Mouse (Mus musculus): ENCODE results near the gene Bicd2.

Bicd2 gene

DNA sequence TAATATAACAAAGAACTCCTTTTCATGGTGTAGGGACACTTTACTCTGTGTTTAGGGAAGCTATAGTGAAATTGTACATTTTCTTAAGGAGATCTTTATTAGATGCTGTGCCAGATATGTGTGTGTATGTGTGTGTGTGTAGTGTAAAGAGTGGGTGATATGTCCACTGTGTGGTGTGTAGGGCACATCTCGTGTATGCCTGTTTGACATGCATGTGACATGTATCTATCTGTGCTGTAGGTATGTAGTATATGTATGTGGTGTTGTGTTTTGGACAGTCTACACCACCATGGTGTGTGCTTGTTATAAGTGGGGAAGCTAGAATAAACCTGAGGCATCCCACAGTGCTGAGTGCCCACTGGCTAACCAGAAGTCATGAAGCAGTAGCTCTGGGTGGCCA is 20.9 kb upstream of the Bicd2 start:
- POLR2A ChIA-PET: interaction anchor here in 2 of 4 experiments (0.7 to 1.7 kb wide), 4 partner anchors 12 to 72 kb away, joined by 3 to 4 read pairs (median 4); partner anchors contain the start of gene Susd3 (in 1 of the 2)
- CTCF ChIA-PET: interaction anchor here in 1 of 4 experiments (0.6 kb wide), 1 partner anchor 64 kb away, joined by 3 read pairs; no protein-coding TSS in a partner anchor

DNA sequence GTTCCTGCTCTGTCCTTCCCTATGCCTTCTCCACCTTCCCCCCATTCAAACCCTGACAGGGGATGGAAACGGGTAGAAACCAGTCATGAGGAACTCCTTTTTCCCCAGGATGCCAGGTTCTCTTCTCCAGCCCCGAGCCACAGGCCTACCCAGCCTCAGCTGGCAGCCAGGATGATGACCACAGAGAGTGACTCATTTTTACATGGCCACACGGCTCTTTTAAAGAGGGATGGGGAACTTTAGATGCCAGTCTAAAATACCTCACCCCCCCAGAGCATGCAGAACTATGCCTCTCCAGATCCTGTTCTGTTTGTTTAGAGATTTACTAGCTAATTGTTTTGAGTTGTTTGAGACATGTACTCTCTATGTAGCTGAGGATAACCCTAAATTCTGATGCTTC is 19.9 kb upstream of the Bicd2 start:
- CTCF ChIA-PET: interaction anchor here in 1 of 4 experiments (0.6 kb wide), 1 partner anchor 219 kb away, joined by 6 read pairs; no protein-coding TSS in a partner anchor
- POLR2A ChIA-PET: interaction anchor here in 2 of 4 experiments (0.7 to 1.7 kb wide), 3 partner anchors 13 to 43 kb away, joined by 3 to 4 read pairs (median 3); no protein-coding TSS in a partner anchor

DNA sequence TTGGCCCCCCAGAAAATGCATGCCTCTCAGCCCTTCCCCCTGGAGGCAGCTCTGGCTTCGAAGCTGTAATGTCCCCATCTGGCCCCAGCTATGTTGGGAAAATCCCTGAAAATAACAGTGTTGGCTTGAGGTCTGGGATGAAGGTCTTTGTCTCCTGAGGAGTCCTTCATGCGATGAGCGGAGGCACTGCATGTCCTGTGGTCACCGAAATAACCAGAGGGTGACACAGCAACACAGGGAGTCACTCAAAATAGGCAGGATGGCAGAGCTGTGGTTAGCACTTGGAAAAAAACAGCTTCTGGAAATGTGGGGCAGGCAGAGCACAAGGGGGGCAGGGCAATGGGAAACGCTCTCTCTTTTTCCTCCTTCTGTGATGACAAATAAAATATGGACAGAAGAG is 19.2 kb upstream of the Bicd2 start:
- ChIA-PET CTCF (interaction anchor here in 2 of 4 experiments (0.6 to 1.3 kb wide), 2 partner anchors 59 to 219 kb away, joined by 4 to 6 read pairs; no protein-coding TSS in a partner anchor), POLR2A (interaction anchor here in 2 of 4 experiments (1.2 to 1.7 kb wide), 3 partner anchors 17 to 43 kb away, joined by 3 to 6 read pairs (median 3); partner anchors contain the start of gene Bicd2 (in 1 of the 2))

DNA sequence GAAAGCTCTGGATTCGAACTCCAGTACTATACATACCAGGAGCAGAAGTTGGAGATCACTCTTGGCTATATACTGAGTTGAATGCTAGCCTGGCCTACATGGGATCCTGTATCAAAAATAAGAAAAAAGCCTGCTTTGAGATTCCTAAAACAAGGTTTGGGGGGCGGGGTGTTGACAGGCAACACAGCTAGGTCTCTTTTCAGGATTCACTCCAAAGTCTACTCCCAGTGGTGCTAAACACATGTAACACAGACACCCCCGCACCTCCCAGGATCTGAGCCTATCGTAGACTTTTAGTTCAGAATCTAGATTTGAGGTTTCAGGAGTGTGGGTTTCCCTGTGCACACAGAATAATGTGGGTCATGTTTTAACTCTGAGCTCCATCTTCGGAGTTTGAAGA is 18.6 kb upstream of the Bicd2 start:
- POLR2A ChIA-PET: interaction anchor here in 2 of 4 experiments (0.6 to 1.7 kb wide), 3 partner anchors 14 to 18 kb away, joined by 3 to 6 read pairs (median 3); partner anchors contain the start of gene Bicd2 (in 1 of the 2)
- CTCF ChIA-PET: interaction anchor here in 2 of 4 experiments (0.6 to 1.3 kb wide), 2 partner anchors 58 to 102 kb away, joined by 4 read pairs; no protein-coding TSS in a partner anchor

DNA sequence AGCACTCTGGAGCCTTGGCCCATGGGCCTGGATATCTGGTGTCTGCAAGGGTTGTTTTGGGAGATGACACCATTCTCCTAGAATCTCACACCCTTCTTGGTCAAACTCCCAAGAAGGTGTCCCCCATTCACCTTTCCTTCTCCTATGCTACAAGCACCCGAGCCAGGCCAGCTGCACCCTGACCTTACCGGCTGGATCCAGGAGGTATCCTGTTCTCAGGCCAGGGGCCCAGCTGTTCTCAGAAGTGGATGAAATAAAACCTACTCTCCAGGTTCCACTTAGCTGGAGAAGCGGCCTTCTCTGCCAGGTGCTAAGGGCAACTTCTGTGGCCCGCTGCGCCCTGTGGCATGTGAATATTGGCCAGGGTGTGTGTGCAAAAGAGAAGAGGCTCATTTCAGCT is 16.5 kb upstream of the Bicd2 start:
- ChIA-PET POLR2A (interaction anchor here in 1 of 4 experiments (0.6 kb wide), 1 partner anchor 9 kb away, joined by 3 read pairs; no protein-coding TSS in a partner anchor), CTCF (no interaction called here)

DNA sequence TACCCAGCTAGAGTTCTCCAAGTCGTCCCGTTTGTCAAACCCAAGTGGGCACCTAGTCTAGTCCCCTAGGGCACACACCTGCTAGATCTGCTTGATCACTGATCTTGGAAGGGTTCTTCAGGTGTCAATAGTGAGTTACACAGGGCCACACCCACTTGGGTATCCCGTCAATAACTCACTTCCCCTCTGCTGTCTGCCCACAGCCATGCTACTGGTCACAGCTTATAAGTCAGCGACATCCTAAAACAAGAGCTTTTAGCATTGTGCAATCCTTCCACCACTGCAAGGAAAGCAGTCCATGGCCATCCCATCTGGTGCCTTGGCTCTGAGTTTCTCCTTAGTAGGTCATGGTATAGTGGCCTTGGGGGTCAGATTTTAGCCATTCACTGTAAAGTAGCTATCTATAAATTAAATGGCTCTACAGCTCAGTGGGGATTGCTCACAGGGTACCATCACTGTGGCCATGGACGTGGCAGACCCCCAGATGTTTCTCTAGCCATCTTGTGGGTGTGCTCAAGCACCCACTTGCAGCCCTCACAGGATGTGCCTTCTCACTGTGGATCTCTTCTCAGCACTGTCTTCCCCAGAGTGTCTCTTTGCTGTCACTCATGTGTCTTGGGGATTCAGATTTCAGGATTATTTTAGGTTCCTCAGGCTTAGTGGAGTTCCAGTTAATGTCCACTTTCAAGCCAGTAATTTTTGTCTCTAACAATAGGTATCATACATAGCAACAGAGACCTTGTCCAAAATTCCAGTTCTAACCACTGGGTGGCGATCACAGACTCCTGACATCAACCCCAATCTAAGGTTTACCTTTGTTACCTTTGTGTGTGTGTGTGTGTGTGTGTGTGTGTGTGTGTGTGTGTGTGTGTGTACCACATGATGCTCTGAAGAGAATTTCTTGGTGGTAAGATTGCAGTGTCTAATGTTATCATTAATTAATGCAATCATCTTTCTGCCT is 14.9 kb upstream of the Bicd2 start:
- CTCF ChIA-PET: interaction anchor here in 3 of 4 experiments (0.7 to 1.2 kb wide), 4 partner anchors 52 to 313 kb away, joined by 3 to 5 read pairs (median 4); no protein-coding TSS in a partner anchor
- POLR2A ChIA-PET: interaction anchor here in 1 of 4 experiments (0.8 to 1.7 kb wide), 3 partner anchors 12 to 36 kb away, joined by 3 to 8 read pairs (median 4); partner anchors contain the start of gene Bicd2

DNA sequence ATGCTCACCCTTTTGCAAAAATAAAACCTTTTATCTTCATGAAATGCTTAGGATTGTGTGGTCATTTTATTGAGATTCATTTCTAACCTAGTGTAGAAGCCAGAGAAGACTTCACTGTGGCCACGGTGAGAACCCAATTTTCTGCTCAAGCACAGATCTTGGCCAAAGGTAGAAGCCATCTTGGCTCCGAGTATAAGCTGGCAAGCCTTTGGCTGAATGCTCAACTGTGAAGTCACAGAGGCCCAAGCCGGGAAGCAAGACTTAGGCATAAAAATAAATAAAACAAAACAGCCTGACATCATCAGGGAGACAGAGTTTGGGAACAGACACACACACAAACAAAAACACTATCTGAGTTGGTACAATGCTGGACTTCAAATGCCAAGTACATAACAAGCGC is 13.3 kb upstream of the Bicd2 start:
- POLR2A ChIA-PET: interaction anchor here in 2 of 4 experiments (0.6 to 1.1 kb wide), 7 partner anchors 11 to 1054 kb away, joined by 3 to 6 read pairs (median 4); partner anchors contain the start of gene Bicd2 (in 1 of the 2)
- CTCF ChIA-PET: interaction anchor here in 2 of 4 experiments (0.7 to 1.8 kb wide), 4 partner anchors 10 to 160 kb away, joined by 3 to 7 read pairs (median 4); no protein-coding TSS in a partner anchor

DNA sequence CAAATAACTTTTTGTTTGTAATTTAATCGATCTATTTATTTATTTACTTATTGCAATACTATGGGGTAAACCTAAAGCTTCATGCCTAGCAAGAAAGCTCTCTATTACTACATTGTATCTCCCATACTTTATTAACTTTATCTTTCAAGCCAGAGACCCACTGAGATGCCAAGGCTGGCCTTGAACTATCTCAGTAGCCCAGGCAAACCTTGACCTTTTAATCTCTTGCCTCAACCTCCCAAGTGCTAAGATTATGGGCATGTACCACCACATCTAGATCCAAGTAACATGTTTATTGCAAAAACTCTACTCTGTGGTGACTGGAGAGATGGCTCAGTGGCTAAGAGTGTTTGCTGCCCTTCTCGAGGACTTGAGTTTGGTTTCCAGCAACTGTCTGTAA is 8.1 kb upstream of the Bicd2 start:
- CTCF ChIA-PET: no interaction called here
- POLR2A ChIA-PET: interaction anchor here in 1 of 4 experiments (0.6 to 1.9 kb wide), 2 partner anchors 22 to 33 kb away, joined by 3 to 7 read pairs; no protein-coding TSS in a partner anchor

DNA sequence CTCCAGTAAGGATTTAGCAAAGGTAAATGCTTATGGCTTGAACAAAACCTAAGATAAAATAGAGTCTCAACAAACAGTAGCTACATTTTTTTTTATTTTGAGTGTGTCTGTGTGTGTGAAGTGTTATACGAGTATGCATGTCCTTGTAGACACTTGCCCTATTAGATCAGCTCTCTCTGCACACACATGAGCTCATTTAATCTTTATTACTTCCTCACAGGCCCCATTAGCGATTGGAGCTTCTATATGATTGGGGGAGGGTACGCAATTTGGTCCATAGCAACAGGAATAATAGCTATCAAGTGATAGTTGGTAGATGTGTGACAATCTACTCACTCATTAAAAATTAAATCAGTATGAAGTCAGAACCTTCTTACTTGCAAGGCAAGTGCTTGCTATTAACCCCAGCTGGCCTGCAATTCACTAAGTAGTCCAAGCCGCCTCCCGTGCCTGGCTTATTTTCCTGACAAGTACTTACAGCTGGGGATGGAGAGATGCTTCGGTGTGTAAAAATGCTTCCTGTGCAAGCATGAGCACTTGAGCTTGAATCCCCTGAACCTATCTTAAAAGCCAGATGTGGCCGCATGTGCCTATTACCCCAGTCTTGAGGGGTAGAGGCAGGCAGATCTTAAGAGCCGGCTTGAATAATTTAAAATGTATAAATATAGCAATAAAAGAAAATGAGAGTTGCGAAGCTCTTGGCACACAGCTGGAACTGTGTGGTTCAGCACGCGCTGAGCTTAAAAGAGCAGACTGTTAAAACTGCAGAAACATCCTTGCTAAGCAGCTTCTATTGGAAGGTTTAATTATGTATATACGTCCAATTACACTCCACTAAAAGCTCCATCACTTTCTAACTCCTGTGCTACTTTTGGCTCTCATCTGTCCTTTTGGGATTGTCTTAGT is 6.1 kb upstream of the Bicd2 start:
- POLR2A ChIA-PET: interaction anchor here in 1 of 4 experiments (1.4 kb wide), 1 partner anchor 11 kb away, joined by 4 read pairs; no protein-coding TSS in a partner anchor
- CTCF ChIA-PET: interaction anchor here (0.6 to 1.8 kb wide), 10 partner anchors 11 to 110 kb away, joined by 3 to 8 read pairs (median 4); no protein-coding TSS in a partner anchor

DNA sequence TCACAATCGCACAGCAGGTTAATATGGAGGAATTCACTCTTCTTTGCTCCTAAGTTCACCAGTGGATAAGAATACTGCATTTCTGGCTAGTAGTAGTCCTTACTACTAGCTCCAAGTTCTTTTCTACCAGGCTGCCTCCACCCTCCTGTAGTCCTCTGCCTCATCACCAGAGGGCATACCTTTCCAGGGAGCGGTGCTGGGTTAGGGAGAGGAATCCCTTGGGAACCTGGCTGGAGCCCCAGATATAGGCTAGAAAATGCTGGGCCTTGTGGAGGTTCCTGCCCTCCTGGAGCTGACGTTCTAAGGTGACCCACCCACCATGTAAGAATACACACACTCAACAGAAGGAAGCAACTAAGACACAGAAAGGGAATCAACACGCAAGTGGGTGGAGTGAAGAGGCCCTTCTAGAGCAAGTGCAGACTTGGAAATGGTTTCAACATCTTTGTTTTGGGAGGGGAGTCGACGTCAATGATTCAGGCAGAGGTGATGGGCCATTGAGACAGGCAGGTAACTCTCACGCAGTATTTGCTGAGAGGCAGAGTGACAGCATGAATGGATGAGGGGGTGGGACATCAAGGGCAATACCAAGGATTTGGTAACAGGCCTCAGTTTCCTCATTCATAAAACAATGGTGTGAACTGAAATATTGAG is 2.4 kb upstream of the Bicd2 start:
- ChIA-PET CTCF (interaction anchor here (0.6 to 3.0 kb wide), 23 partner anchors 9 to 1106 kb away, joined by 3 to 25 read pairs (median 3); no protein-coding TSS in a partner anchor), POLR2A (interaction anchor here in 2 of 4 experiments (0.7 to 1.8 kb wide), 9 partner anchors 8 to 826 kb away, joined by 3 to 6 read pairs (median 3); partner anchors contain the start of genes A830005F24Rik (in 1 of the 2) and Zfp169 (in 1 of the 2))

DNA sequence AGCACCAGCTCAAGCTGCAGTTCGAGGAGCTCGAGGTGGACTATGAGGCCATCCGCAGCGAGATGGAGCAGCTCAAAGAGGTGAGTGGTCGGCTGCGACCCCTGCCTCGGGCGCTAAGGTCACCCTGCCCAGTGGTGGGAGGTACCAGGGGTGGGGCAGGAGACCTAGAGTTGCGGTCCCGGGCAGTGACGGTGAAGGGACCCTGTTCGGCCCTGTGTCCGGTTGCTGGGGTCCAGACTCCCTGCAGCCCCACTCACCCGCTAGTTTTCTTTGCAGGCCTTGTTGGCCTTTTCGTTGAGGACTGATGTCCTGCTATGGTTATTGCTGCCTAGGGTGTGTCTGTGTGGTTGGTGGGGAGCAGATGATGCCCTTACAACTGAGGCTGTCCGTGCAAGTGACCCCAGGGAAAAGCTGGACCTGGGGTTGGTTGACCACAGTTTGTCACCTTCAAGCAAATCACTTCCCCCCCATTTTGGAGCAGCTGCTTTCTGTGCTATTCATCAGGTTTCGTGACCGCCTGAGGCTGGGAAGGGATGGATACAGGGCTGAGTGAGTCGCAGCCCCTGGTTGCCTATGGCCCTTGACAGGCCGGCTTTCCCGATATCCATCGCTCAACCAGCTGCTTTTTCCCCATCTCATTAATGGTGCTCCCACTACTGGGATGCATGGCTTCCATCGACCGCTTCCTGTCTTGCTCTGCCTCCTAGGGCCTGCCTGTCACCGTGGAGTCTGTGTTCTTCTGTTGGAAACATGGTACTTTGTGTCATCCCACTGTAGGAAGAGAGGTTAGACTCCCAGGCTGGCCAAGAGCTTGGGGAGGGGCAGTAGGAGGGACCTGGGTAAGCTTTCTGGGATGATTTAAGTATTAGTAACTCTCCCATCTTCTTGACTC is 692 bp downstream of the Bicd2 start:
- ChIA-PET CTCF (interaction anchor here in 3 of 4 experiments (0.5 to 2.6 kb wide), 8 partner anchors 13 to 107 kb away, joined by 3 to 18 read pairs (median 4); no protein-coding TSS in a partner anchor), POLR2A (interaction anchor here in 3 of 4 experiments (0.6 to 3.2 kb wide), 48 partner anchors 9 to 340 kb away, joined by 3 to 26 read pairs (median 4); partner anchors contain the start of genes Ippk (in 2 of the 3), Ninj1 (in 2 of the 3), Card19 (in 1 of the 3) and Cenpp (in 1 of the 3))

DNA sequence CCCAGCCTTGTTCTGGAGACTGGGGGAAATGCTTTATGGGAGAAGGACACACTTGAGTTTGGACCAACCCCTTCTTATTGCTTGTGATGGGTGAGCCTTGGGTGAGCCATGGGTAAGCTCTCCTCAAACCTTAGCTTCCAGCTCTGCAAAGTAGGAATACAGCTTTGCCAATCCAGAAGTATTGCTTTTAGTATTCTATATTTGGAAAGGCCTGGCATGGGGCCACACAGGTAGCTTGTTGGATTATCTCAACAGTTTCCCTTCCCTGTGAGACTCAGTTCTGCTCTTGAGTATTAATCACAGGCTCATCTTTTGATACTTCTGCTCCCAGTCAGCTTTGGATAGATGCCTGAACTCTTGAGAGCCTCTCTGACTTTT is 1.3 kb downstream of the Bicd2 start:
- ChIA-PET POLR2A (interaction anchor here in 3 of 4 experiments (0.6 to 3.2 kb wide), 13 partner anchors 8 to 95 kb away, joined by 3 to 23 read pairs (median 4); no protein-coding TSS in a partner anchor), CTCF (interaction anchor here in 1 of 4 experiments (1.2 kb wide), 1 partner anchor 13 kb away, joined by 3 read pairs; no protein-coding TSS in a partner anchor)

DNA sequence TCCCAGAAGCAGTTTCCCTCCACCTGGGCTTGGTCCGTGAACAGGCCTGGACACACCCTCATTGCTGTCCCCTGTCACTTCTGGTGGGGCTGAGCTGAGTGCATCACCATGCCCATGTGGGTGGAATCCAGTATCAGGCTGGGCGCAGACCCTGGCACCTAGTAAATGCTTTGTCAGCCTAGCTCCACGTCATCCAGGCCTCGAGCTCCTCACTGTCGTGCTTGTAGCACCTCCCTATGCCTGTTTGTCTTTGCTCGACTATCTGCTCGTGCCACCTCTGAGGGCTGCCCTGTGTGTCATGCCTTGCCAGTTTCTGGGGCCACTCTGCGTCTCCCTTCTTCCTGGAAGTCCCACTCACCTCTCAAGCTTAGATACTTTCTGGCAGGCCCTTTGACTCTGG is 3.2 kb downstream of the Bicd2 start:
- ChIA-PET POLR2A (interaction anchor here in 3 of 4 experiments (0.7 to 1.7 kb wide), 5 partner anchors 9 to 156 kb away, joined by 3 to 6 read pairs (median 4); no protein-coding TSS in a partner anchor), CTCF (interaction anchor here in 1 of 4 experiments (0.6 kb wide), 1 partner anchor 305 kb away, joined by 4 read pairs; no protein-coding TSS in a partner anchor)

DNA sequence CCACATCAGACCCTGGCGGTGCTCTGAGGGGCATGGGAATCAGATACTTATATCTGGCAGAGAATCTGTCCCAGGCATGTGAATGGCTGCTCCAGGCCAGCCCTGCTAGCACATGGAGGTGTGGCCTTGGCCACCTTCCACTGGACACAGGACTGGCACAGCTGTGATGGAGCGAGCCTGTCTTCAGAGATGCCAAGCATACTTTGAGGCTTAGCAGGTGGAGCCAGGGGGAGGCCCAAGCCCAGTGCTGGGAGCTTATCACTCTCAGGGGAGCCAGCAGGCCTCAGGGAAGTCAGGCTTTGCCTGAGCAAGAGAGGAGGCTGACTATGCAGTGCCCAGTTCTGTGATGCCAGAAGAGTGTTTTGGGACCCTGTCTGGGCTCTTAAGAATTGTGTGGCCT is 4.1 kb downstream of the Bicd2 start:
- CTCF ChIA-PET: no interaction called here

DNA sequence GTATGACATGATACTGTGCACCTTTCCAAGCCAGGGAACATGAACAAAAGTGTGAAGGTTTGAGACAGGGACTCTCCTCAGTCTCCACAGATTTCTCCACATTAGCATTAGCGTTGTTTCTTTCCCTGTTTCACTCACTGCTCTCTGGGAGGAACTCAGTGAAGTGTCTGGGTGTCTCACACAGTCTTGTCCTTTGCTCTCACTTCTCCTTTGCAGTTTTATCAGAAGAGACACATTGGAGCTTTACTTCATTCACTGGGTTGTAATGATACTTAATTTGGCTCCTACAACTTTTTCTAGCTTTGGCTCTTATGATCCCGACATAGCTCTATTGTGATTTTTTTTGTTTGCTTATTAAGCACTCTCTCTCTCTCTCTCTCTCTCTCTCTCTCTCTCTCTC is 7.1 kb downstream of the Bicd2 start:
- ChIA-PET CTCF (no interaction called here), POLR2A (interaction anchor here (0.6 to 2.2 kb wide), 7 partner anchors 10 to 805 kb away, joined by 3 to 10 read pairs (median 3); partner anchors contain the start of genes Card19 (in 1 of the 4) and Iars (in 1 of the 4))

More for the DNA sequence above, 4.1 kb downstream of the Bicd2 start:
- POLR2A ChIA-PET: no interaction called here

DNA sequence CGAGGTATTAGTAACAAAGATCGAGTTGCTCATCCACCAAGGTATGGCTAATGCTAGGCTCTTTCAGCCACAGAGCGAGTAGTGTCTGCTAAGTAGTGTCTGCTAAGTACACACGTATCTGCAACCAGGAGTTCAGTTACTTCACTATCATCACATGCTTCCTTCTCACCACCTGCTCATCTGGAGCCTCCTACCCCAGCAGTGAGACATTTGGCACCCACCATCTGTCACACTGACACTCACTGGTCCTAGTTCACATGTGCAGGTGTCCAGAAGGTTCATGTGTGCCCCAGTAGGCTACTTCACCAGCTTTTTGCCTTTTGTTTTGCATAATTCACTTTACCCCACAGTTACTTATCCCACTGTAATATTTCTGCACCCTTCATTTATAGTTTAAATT is 8.0 kb downstream of the Bicd2 start:
- ChIA-PET CTCF (no interaction called here), POLR2A (interaction anchor here in 3 of 4 experiments (0.6 to 2.2 kb wide), 4 partner anchors 10 to 806 kb away, joined by 3 to 6 read pairs (median 3); no protein-coding TSS in a partner anchor)
